Mouse (Mus musculus): ENCODE measurements around the gene Tbce. TPM values are rescaled to one million over a fixed set of nuclear protein-coding genes. Genes with fewer than 3 reads are reported as not detected.

Tbce gene
- total and polyA plus RNA-seq, 2 experiments from 2014 or later: 83.0 to 109 TPM

- no peaks in the 10 kb centered on the region for H3K27me3 ChIP-seq (ENCODE audit: insufficient read depth, low read length)
- H3K4me3 ChIP-seq (ENCODE audit: low read depth, low read length): peak overlapping the region; percentile 98
- DNase-seq (peak; percentile 25), ATAC-seq (no peak)
- H3K36me3 ChIP-seq (ENCODE audit: insufficient read depth): 0 out of 2 replicates have a peak, but pooled peaks cover 6% of the 10 kb centered on the region
- no peaks in the 10 kb centered on the region for H3K9me3 ChIP-seq (ENCODE audit: low read length)
- H3K27ac ChIP-seq (ENCODE audit: low read depth, low read length): 0 out of 2 replicates have a peak overlapping the region, but pooled peaks have one; percentile 97
- 13% methylated on average over 9 of the region's 9 CpGs for WGBS
- H3K4me1 ChIP-seq (ENCODE audit: insufficient read depth): peaks cover 4% of the 10 kb centered on the region; the same call in 1 of the 2 replicates
- TF ChIP-seq CTCF (IDR thresholded peaks at IDR 0.05; ENCODE audit: low read depth): no peak
- H3K4me2 ChIP-seq (ENCODE audit: low read depth): peak overlapping the region; percentile 74
- H3K9ac ChIP-seq: peak overlapping the region; percentile 92
These were observed 25.6 kb upstream of the Tbce start for GRCm38 (mm10) chr13:14065028-14065380.

GRCm38 (mm10) chr13:14064341-14065027 is 25.0 kb upstream of the Tbce start:
- DNase-seq (peak; percentile 18), ATAC-seq (no peak)
- TF ChIP-seq CTCF (IDR thresholded peaks at IDR 0.05; ENCODE audit: low read depth): no peak
- peak overlapping the region; percentile 92 for H3K9ac ChIP-seq
- H3K36me3 ChIP-seq (ENCODE audit: insufficient read depth): 0 out of 2 replicates have a peak, but pooled peaks cover 6% of the 10 kb centered on the region
- peak overlapping the region; percentile 98 for H3K4me3 ChIP-seq (ENCODE audit: low read depth, low read length)
- H3K27me3 ChIP-seq (ENCODE audit: insufficient read depth, low read length): no peaks in the 10 kb centered on the region
- H3K4me2 ChIP-seq (ENCODE audit: low read depth): peak overlapping the region; percentile 74
- 1% methylated on average over 53 of the region's 65 CpGs for WGBS
- H3K4me1 ChIP-seq (ENCODE audit: insufficient read depth): peaks cover 4% of the 10 kb centered on the region; the same call in 1 of the 2 replicates
- H3K9me3 ChIP-seq (ENCODE audit: low read length): no peaks in the 10 kb centered on the region
- H3K27ac ChIP-seq (ENCODE audit: low read depth, low read length): peak overlapping the region; percentile 97

GRCm38 (mm10) chr13:14063942-14064271 is 24.5 kb upstream of the Tbce start:
- Histone ChIP-seq H3K4me2 (ENCODE audit: low read depth) (peak overlapping the region; percentile 74), H3K4me1 (ENCODE audit: insufficient read depth) (peaks cover 4% of the 10 kb centered on the region; the same call in 1 of the 2 replicates), H3K9ac (peak overlapping the region; percentile 92), H3K27me3 (ENCODE audit: insufficient read depth, low read length) (no peaks in the 10 kb centered on the region), H3K9me3 (ENCODE audit: low read length) (no peaks in the 10 kb centered on the region), H3K27ac (ENCODE audit: low read depth, low read length) (peak overlapping the region; percentile 97), H3K36me3 (ENCODE audit: insufficient read depth) (peaks cover 6% of the 10 kb centered on the region; the same call in 1 of the 2 replicates), H3K4me3 (ENCODE audit: low read depth, low read length) (peak overlapping the region; percentile 98)
- no peak for TF ChIP-seq CTCF (IDR thresholded peaks at IDR 0.05; ENCODE audit: low read depth)
- DNase-seq (no peak), ATAC-seq (peak; percentile 23)
- 3% methylated on average over 24 of the region's 31 CpGs for WGBS

GRCm38 (mm10) chr13:14063013-14063941 is 23.8 kb upstream of the Tbce start, which contains the start of the genes Arid4b and Ggps1:
TSS of gene Arid4b (plus strand) at chr13:14063232.
TSS of gene Ggps1 (minus strand) at chr13:14063488.
- TF ChIP-seq CTCF (IDR thresholded peaks at IDR 0.05; ENCODE audit: low read depth): no peak
- Histone ChIP-seq H3K27me3 (ENCODE audit: insufficient read depth, low read length) (no peaks in the 10 kb centered on the region), H3K36me3 (ENCODE audit: insufficient read depth) (peaks cover 4% of the 10 kb centered on the region; the same call in 1 of the 2 replicates), H3K9me3 (ENCODE audit: low read length) (no peaks in the 10 kb centered on the region), H3K27ac (ENCODE audit: low read depth, low read length) (peak within 1 kb of the TSS; percentile 97), H3K9ac (peak within 1 kb of the TSS; percentile 92), H3K4me2 (ENCODE audit: low read depth) (peak within 1 kb of the TSS; percentile 81), H3K4me1 (ENCODE audit: insufficient read depth) (peaks cover 4% of the 10 kb centered on the region; the same call in 1 of the 2 replicates), H3K4me3 (ENCODE audit: low read depth, low read length) (peak within 1 kb of the TSS; percentile 98)
- ATAC-seq (peak; percentile 95), DNase-seq (peak; percentile 98)
- WGBS: 1% methylated on average over 64 of the region's 64 CpGs

GRCm38 (mm10) chr13:14062209-14063012 is 23.0 kb upstream of the Tbce start:
- peak overlapping the region; percentile 81 for H3K9ac ChIP-seq
- WGBS: 10% methylated on average over 11 of the region's 11 CpGs
- DNase-seq (no peak), ATAC-seq (no peak)
- H3K27me3 ChIP-seq (ENCODE audit: insufficient read depth, low read length): no peaks in the 10 kb centered on the region
- H3K27ac ChIP-seq (ENCODE audit: low read depth, low read length): peak overlapping the region; percentile 97
- peaks cover 4% of the 10 kb centered on the region; the same call in 1 of the 2 replicates for H3K36me3 ChIP-seq (ENCODE audit: insufficient read depth)
- no peaks in the 10 kb centered on the region for H3K9me3 ChIP-seq (ENCODE audit: low read length)
- no peak for TF ChIP-seq CTCF (IDR thresholded peaks at IDR 0.05; ENCODE audit: low read depth)
- peaks cover 4% of the 10 kb centered on the region; the same call in 1 of the 2 replicates for H3K4me1 ChIP-seq (ENCODE audit: insufficient read depth)
- peak overlapping the region; percentile 81 for H3K4me2 ChIP-seq (ENCODE audit: low read depth)
- peak overlapping the region; percentile 98 for H3K4me3 ChIP-seq (ENCODE audit: low read depth, low read length)

GRCm38 (mm10) chr13:14059582-14059981 is 20.1 kb upstream of the Tbce start:
- Histone ChIP-seq H3K27ac (ENCODE audit: low read depth, low read length) (no peak overlapping the region), H3K36me3 (ENCODE audit: insufficient read depth) (peaks cover 23% of the 10 kb centered on the region; the same call in 1 of the 2 replicates), H3K27me3 (ENCODE audit: insufficient read depth, low read length) (no peaks in the 10 kb centered on the region), H3K9me3 (ENCODE audit: low read length) (no peaks in the 10 kb centered on the region), H3K4me3 (ENCODE audit: low read depth, low read length) (no peak overlapping the region), H3K9ac (no peak overlapping the region), H3K4me1 (ENCODE audit: insufficient read depth) (peaks cover 4% of the 10 kb centered on the region; the same call in 1 of the 2 replicates), H3K4me2 (ENCODE audit: low read depth) (no peak overlapping the region)
- DNase-seq (no peak), ATAC-seq (no peak)
- no peak for TF ChIP-seq CTCF (IDR thresholded peaks at IDR 0.05; ENCODE audit: low read depth)

Measured in forebrain, postnatal 0 days (tissue).